Mouse (Mus musculus) cerebellum, adult 2 months (tissue): ENCODE measurements at regions not wholly inside any gene's neighbourhood (a gene's known extent, or its start where the extent isn't known, plus 50 kb on each side); places are given as distances from the start of the nearest gene placed in this dataset.

ENCODE experiments used
- CTCF ChIP-seq: fragments of 200-500 bp; IDR thresholded peaks from 2 replicates; pipeline ENCODE4 v1.5.1; 2011; ENCODE audit warnings: low read depth, mild to moderate bottlenecking, control low read depth, low read length, moderate library complexity, borderline replicate concordance; ENCODE audit not compliant: insufficient read depth
- POLR2A ChIP-seq: fragments of 200-500 bp; IDR thresholded peaks from 2 replicates; pipeline ENCODE4 v1.6.1; 2011; ENCODE audit warnings: low read length, control low read depth, borderline replicate concordance; ENCODE audit not compliant: insufficient read depth

GRCm38 (mm10) chr3:156406136-156406535 lies 155.5 kb upstream of the Negr1 start:
- TF ChIP-seq CTCF (no peak), POLR2A (no peak)
